Mouse (Mus musculus): Measurements from ENCODE around the gene Dok3.

DNA sequence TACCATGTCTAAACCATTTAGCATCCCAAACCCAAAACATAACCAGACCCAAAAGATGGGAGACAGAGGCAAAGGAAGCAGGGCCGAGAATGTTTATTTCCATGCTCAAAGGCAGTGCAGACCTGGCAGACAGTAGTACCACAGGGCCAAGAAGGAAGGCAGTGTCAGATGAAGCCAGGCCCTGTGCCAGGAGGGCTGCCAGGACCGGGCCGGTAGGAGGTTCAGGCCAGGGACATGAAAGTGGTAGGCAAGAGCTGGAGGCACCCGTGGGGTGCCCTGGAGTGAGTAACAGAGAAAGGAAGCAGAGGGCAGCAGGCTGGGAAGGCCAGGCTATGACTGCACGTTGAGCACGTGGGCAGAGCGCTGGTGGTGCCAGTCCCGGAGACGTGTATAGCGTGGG is 22.4 kb downstream of the Dok3 start:
- TF ChIP-seq CTCF (IDR thresholded peaks at IDR 0.05; ENCODE audit: control insufficient read depth, insufficient read depth, insufficient replicate concordance, low read depth, low read length) (no peak), POLR2A (IDR thresholded peaks at IDR 0.05; ENCODE audit: control insufficient read depth, low read depth, low read length) (no peak)

Data from testis, adult 2 months (tissue).